Mouse (Mus musculus) thymus, postnatal 0 days (tissue): Measurements from ENCODE around the gene Fbxl22. TPM values are rescaled to one million over a fixed set of nuclear protein-coding genes. Genes with fewer than 3 reads are reported as not detected.

Experiments
- DNase-seq: peaks from one replicate; pipeline ENCODE4 v3.0.0-alpha.2; 2015; ENCODE audit warnings: low spot score
- polyA plus RNA-seq: library from polyadenylated mRNA; unstranded; fragments of >200 nt; fragmentation: Nextera tagmentation; extraction: Ambion mirVana; gene quantifications from 2 replicates; pipeline ENCODE4 v1.2.1, GENCODE M21; 2015

Fbxl22 gene
- polyA plus RNA-seq, 1 experiment from 2014 or later: 1.3 TPM

- DNase-seq: no peak
Measured at GRCm38 (mm10) chr9:66507684-66508083, 6.7 kb downstream of the Fbxl22 start.

GRCm38 (mm10) chr9:66506424-66506823, 8.0 kb downstream of the Fbxl22 start:
- no peak for DNase-seq

GRCm38 (mm10) chr9:66506011-66506410, 8.4 kb downstream of the Fbxl22 start:
- DNase-seq: no peak

GRCm38 (mm10) chr9:66505141-66505917, 9.1 kb downstream of the Fbxl22 start:
- peak; percentile 77 for DNase-seq

- DNase-seq: no peak
Measured at GRCm38 (mm10) chr9:66504518-66504917, 9.9 kb downstream of the Fbxl22 start.

- peak; percentile 23 for DNase-seq
Measured at GRCm38 (mm10) chr9:66503879-66504411, 10.4 kb downstream of the Fbxl22 start.

- no peak for DNase-seq
Measured at GRCm38 (mm10) chr9:66501248-66501647, 13.1 kb downstream of the Fbxl22 start.

- no peak for DNase-seq
Measured at GRCm38 (mm10) chr9:66493992-66494391, 20.4 kb downstream of the Fbxl22 start.

- DNase-seq: peak; percentile 20
Measured at GRCm38 (mm10) chr9:66492361-66492760, 22.0 kb downstream of the Fbxl22 start.

- no peak for DNase-seq
Measured at GRCm38 (mm10) chr9:66488786-66489185, 25.6 kb downstream of the Fbxl22 start.

- DNase-seq: no peak
Measured at GRCm38 (mm10) chr9:66483429-66483828, 31.0 kb downstream of the Fbxl22 start.

- no peak for DNase-seq
Measured at GRCm38 (mm10) chr9:66477785-66478184, 36.6 kb downstream of the Fbxl22 start.

GRCm38 (mm10) chr9:66465087-66465486, 49.3 kb downstream of the Fbxl22 start:
- peak; percentile 66 for DNase-seq

Other genes with a start within 250 kb of the Fbxl22 start
- 14.9 and 20.9 TPM in 2 replicates for gene Herc1, start 164.1 kb downstream of the Fbxl22 start, polyA plus RNA-seq
- gene Usp3, start 78.5 kb upstream of the Fbxl22 start, polyA plus RNA-seq: 154 and 168 TPM in 2 replicates
- 1.5 and 2.4 TPM in 2 replicates for gene Car12, start 199.1 kb upstream of the Fbxl22 start, polyA plus RNA-seq